Mouse (Mus musculus) limb, embryonic 11.5 days (tissue): ENCODE data around the gene Wdr5b. TPM values are rescaled to one million over a fixed set of nuclear protein-coding genes. Genes with fewer than 3 reads are reported as not detected.
"Not testable (repeated sequence)": the region's sequence is repeated elsewhere in the genome, so short reads cannot be mapped to it uniquely, and the experiment has no call there.

Experiments used
- ATAC-seq: fragments of 200-750 bp; cut with Nextera tagmentation; 2 replicates; pipeline ENCODE4 v1.8.0; 2017; ENCODE audit warnings: low read depth; ENCODE audit not compliant: insufficient number of reproducible peaks, low FRiP score, low TSS enrichment
- DNase-seq: peaks from one replicate; pipeline ENCODE4 v3.0.0-alpha.2; 2015; ENCODE audit warnings: low spot score
- H3K27ac ChIP-seq: fragments of 300-500 bp; sonication (generic); replicated peaks from 2 replicates; pipeline ENCODE4 v1.5.1; 2014; ENCODE audit warnings: low read depth, mild to moderate bottlenecking, low read length
- H3K27me3 ChIP-seq: fragments of 300-500 bp; sonication (generic); 2 replicates; pipeline ENCODE4 v1.6.1; 2014; ENCODE audit warnings: mild to moderate bottlenecking, low read length, mixed read lengths; ENCODE audit not compliant: control insufficient read depth, insufficient read depth
- H3K36me3 ChIP-seq: fragments of 300-500 bp; sonication (generic); 2 replicates; pipeline ENCODE4 v1.6.1; 2014; ENCODE audit warnings: mild to moderate bottlenecking, low read length, moderate library complexity, mixed read lengths; ENCODE audit not compliant: control insufficient read depth, insufficient read depth
- H3K4me1 ChIP-seq: fragments of 300-500 bp; sonication (generic); 2 replicates; pipeline ENCODE4 v1.6.1; 2014; ENCODE audit warnings: low read length, mixed read lengths; ENCODE audit not compliant: control insufficient read depth, insufficient read depth
- H3K4me2 ChIP-seq: fragments of 300-500 bp; sonication (generic); 2 replicates; pipeline ENCODE4 v1.6.1; 2014; ENCODE audit warnings: low read depth, mild to moderate bottlenecking, moderate library complexity; ENCODE audit not compliant: severe bottlenecking
- H3K4me3 ChIP-seq: fragments of 300-500 bp; sonication (generic); 2 replicates; pipeline ENCODE4 v1.5.1; 2014; ENCODE audit warnings: low read depth, low read length
- H3K9ac ChIP-seq: fragments of 300-500 bp; sonication (generic); 2 replicates; pipeline ENCODE4 v1.6.1; 2014; ENCODE audit warnings: mild to moderate bottlenecking, low read length
- H3K9me3 ChIP-seq: fragments of 300-500 bp; sonication (generic); 2 replicates; pipeline ENCODE4 v1.6.1; 2016; ENCODE audit warnings: low read length; ENCODE audit not compliant: control insufficient read depth
- WGBS: fragments of 180-500 bp; shearing (Covaris S2); extraction: QIAGEN DNeasy Blood & Tissue Kit; methylation state at CpG from one replicate; pipeline ENCODE4 v1.1.7; 2014; 5-methylcytosine and 5-hydroxymethylcytosine counted together
- polyA plus RNA-seq: library from polyadenylated mRNA; unstranded; fragments of >200 nt; fragmentation: Nextera tagmentation; extraction: Ambion mirVana; gene quantifications from 2 replicates; pipeline ENCODE4 v1.2.1, GENCODE M21; 2014

Gene Wdr5b
- polyA plus RNA-seq, result 9.2 and 9.8 TPM in 2 replicates

DNA sequence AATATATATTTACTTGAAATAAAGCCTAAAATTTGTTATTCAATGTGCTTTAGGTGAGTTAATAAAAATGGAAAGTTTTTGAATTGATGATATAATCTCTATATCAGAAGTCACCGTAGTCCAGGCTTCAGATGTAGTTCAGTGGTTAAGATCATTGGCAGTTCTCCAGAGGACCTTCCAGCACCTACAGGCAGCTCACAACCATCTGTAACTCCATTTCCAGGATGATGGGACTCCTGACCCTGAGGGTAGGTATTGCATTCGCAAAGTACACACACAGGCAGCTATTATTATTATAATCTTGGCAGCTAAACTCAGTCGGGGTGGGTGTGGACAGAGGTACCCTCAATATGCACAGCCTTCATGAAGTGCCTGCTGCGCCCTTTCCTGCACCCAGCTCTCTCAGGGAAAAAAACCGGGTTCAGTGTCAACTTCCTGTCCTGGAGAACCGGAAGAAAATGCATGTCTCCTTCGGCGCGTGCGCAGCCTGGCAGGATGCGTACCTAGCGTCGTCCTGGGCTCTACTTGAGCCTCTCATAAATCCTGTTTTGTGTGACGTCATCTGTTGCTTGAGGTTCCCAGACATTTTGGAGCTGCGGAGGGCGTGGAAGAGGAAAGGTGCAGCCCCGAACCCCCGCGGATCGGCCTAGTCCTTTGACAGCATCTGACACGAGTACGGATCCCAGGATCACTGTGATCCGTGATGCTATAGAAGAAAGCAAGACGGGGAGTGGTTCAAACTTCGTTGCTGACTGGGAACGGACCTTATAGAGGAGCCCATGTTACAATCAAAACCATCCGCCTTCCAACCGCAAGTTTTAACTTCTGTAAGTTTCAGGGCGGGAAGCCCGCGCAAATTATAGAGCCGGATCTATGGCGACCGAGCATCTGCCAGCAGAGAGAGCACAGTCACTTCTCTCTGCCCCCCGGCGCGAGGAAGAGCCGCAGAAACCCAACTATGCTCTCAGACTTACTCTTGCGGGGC is at the start of gene Wdr5b:
Gene Wdr5b, plus strand, starts transcription at position 551 of the 985 bp plus-strand sequence.
- Histone ChIP-seq H3K27ac (no peak within 1 kb of the TSS), H3K27me3 (no peaks in the 10 kb centered on the region), H3K4me3 (peak within 1 kb of the TSS; percentile 56), H3K9ac (peak within 1 kb of the TSS; percentile 71), H3K36me3 (peaks cover 3% of the 10 kb centered on the region; the same call in 1 of the 2 replicates), H3K4me1 (peaks cover 6% of the 10 kb centered on the region; the same call in 1 of the 2 replicates), H3K9me3 (no peaks in the 10 kb centered on the region), H3K4me2 (peak within 1 kb of the TSS; percentile 70)
- ATAC-seq (peak; percentile 94), DNase-seq (peak; percentile 87)
- WGBS, result 2% methylated on average over 39 of the region's 39 CpGs

DNA sequence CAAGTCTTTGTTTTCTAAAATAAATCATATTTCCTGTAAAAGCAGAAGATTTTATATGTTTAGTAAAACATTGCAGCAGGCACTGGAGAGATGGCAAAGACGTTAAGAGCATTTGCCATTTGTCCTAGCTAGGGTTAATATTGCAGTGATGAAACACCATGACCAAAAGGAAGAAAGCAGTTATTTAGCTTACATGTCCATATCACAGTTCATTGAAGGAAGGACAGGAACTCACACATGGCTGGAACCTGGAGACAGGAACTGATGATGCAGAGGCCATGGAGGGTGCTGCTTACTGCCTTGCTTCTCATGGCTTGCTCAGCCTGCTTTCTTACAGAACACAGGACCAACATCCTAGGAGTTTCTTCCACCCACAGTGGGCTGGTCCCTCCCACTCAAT is 48.6 kb upstream of the Wdr5b start:
- no peak overlapping the region for H3K4me3 ChIP-seq
- H3K27me3 ChIP-seq, result no peaks in the 10 kb centered on the region
- H3K9me3 ChIP-seq, result no peaks in the 10 kb centered on the region
- ATAC-seq (no peak), DNase-seq (no peak)
- H3K4me1 ChIP-seq, result no peaks in the 10 kb centered on the region
- H3K36me3 ChIP-seq, result no peaks in the 10 kb centered on the region
- no peak overlapping the region for H3K9ac ChIP-seq
- WGBS, result 80% methylated on average over 1 of the region's 1 CpGs
- H3K27ac ChIP-seq, result no peak overlapping the region
- H3K4me2 ChIP-seq, result no peak overlapping the region

DNA sequence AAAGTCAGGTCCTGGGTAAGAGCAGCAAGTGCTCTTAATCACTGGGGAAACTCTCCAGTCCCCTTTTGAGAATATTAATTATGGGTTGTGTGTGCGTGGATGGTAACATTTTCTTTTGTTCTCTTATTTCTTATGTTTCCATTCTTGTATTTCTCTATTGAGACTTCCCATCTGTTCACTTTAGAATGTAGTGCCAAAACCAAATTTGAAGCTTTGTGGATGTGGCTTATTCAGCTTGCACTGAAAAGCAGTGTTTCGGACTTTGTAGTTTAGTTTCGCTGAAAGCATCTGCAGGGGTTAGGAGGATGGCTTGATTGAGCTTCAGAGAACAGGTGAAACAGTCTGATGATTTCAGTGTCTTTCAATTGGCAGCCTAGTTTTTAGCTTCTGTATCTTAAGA is 47.7 kb upstream of the Wdr5b start:
- H3K27ac ChIP-seq, result no peak overlapping the region
- H3K4me1 ChIP-seq, result no peaks in the 10 kb centered on the region
- no peak overlapping the region for H3K4me3 ChIP-seq
- no peak overlapping the region for H3K4me2 ChIP-seq
- no peaks in the 10 kb centered on the region for H3K27me3 ChIP-seq
- H3K9ac ChIP-seq, result no peak overlapping the region
- no peaks in the 10 kb centered on the region for H3K36me3 ChIP-seq
- 94% methylated on average over 3 of the region's 3 CpGs for WGBS
- ATAC-seq, result no peak
- DNase-seq, result no peak
- no peaks in the 10 kb centered on the region for H3K9me3 ChIP-seq

DNA sequence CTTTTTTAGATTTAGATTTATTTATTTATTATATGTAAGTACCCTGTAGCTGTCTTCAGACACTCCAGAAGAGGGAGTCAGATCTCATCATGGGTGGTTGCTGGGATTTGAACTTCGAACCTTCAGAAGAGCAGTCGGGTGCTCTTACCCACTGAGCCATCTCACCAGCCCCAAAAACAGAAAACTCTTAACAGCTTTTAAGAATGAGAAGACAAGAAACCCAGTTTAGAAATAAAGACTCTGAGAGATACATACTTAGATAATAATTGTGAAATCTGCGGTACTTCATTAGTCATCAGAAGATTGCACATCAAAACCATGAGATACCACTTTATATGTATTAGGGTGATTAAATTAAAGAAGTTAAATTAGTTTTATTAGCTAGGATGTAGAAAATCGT is 42.1 kb upstream of the Wdr5b start:
- H3K9me3 ChIP-seq, DNase-seq, H3K4me2 ChIP-seq, H3K27ac ChIP-seq, H3K36me3 ChIP-seq, H3K4me1 ChIP-seq, H3K27me3 ChIP-seq, ATAC-seq, H3K4me3 ChIP-seq, H3K9ac ChIP-seq: not testable (repeated sequence)
- WGBS, result 95% methylated on average over 4 of the region's 4 CpGs

DNA sequence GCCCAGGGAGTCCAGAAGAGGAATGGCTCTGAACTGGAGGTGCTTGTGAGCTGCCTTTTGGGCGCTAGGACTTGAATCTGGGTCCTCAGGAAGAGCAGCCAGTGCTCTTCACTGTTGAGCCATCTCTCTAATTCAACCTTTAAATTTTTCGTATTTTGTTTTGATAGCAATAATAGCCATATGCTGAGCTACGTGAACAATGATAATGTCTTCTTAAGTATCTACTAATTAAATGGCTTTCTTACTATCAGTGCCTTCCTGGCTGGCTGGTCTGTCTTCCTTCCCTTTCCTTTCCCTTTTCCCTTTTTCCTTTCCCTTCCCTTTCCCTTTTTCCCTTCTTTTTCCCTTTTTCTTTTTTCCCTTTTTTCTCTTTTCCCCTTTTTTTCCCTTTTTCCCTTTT is 32.6 kb upstream of the Wdr5b start:
- no peaks in the 10 kb centered on the region for H3K4me1 ChIP-seq
- no peaks in the 10 kb centered on the region for H3K27me3 ChIP-seq
- H3K4me3 ChIP-seq, result no peak overlapping the region
- no peak overlapping the region for H3K4me2 ChIP-seq
- no peak overlapping the region for H3K27ac ChIP-seq
- no peak for DNase-seq
- WGBS, result 95% methylated on average over 3 of the region's 3 CpGs
- no peaks in the 10 kb centered on the region for H3K9me3 ChIP-seq
- no peak overlapping the region for H3K9ac ChIP-seq
- H3K36me3 ChIP-seq, result no peaks in the 10 kb centered on the region
- ATAC-seq, result no peak

DNA sequence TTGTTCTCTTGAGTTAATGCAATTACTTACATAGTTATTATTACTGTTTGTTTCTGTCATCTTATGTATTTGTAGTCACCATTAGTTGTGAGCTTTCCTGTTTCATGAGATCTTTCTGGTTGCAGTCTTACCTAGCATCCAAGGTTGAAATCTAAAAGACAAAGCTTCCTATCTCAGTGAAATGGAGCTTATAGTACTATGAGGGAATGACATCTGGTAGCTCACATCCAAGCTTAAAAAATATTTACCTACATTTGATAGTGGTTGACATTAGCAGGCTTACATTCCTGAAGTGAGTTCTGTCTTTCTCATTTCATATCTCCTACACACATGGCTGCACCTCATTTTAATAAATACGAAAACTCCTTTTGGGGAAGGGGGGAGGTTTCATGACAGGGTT is 24.7 kb upstream of the Wdr5b start:
- H3K4me3 ChIP-seq, result no peak overlapping the region
- H3K9ac ChIP-seq, result no peak overlapping the region
- DNase-seq, result no peak
- H3K4me1 ChIP-seq, result no peaks in the 10 kb centered on the region
- no peaks in the 10 kb centered on the region for H3K9me3 ChIP-seq
- no peak overlapping the region for H3K4me2 ChIP-seq
- no peak overlapping the region for H3K27ac ChIP-seq
- no peaks in the 10 kb centered on the region for H3K27me3 ChIP-seq
- H3K36me3 ChIP-seq, result peaks cover under 1% of the 10 kb centered on the region; the same call in 1 of the 2 replicates
- ATAC-seq, result no peak
- WGBS, result 95% methylated on average over 1 of the region's 1 CpGs

DNA sequence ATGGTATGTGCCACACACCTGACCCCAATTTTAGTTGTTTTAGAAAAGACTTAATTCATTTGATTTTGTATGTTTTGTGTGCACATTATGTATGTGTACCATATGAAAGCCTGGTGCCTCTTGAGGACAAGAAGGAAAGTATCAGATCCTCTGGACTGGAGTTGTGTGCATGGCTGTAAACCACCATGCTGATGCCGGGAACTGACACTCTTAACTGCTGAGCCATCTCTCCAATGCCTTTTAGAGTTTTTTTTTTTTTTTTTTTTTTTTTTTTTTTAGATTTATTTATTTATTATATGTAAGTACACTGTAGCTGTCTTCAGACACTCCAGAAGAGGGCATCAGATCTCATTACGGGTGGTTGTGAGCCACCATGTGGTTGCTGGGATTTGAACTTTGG is 12.9 kb upstream of the Wdr5b start:
- H3K27ac ChIP-seq, H3K4me3 ChIP-seq, H3K36me3 ChIP-seq, H3K4me1 ChIP-seq, H3K27me3 ChIP-seq, H3K9ac ChIP-seq, H3K9me3 ChIP-seq, ATAC-seq, H3K4me2 ChIP-seq, DNase-seq: not testable (repeated sequence)
- WGBS, result 86% methylated on average over 1 of the region's 2 CpGs

DNA sequence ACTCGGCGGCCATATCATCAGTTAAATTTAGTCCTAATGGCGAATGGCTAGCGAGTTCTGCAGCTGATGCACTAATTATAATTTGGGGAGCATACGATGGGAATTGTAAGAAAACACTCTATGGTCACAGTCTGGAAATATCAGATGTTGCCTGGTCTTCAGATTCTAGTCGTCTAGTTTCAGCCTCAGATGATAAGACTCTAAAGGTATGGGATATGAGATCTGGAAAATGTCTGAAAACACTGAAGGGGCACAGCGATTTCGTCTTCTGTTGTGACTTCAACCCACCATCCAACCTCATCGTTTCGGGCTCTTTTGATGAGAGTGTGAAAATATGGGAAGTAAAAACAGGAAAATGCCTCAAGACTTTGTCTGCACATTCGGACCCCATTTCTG is 633 bp downstream of the Wdr5b start:
- no peaks in the 10 kb centered on the region for H3K27me3 ChIP-seq
- no peaks in the 10 kb centered on the region for H3K9me3 ChIP-seq
- H3K9ac ChIP-seq, result peak overlapping the region; percentile 71
- DNase-seq (no peak), ATAC-seq (no peak)
- peak overlapping the region; percentile 56 for H3K4me3 ChIP-seq
- whole genome bisulfite sequencing, result 29% methylated on average over 11 of the region's 11 CpGs
- peaks cover 6% of the 10 kb centered on the region; the same call in 1 of the 2 replicates for H3K4me1 ChIP-seq
- H3K27ac ChIP-seq, result no peak overlapping the region
- H3K36me3 ChIP-seq, result peaks cover 6% of the 10 kb centered on the region; the same call in 1 of the 2 replicates
- peak overlapping the region; percentile 70 for H3K4me2 ChIP-seq
